Mouse (Mus musculus): ENCODE measurements around the gene Srp54b.
"Not testable (repeated sequence)": the region's sequence is repeated elsewhere in the genome, so short reads cannot be mapped to it uniquely, and the experiment has no call there.

The Srp54b gene

GRCm38 (mm10) chr12:55154559-55155448 lies at the start of gene Srp54b:
Srp54b (plus strand) TSS chr12:55155104.
- DNase-seq (ENCODE audit: low read depth in 2 of 2, low spot score in 2 of 2) = not testable (repeated sequence)

- DNase-seq (ENCODE audit: low read depth in 2 of 2, low spot score in 2 of 2) = not testable (repeated sequence)
Measured at GRCm38 (mm10) chr12:55112616-55113015, 42.3 kb upstream of the Srp54b start.

GRCm38 (mm10) chr12:55124242-55124641 lies 30.7 kb upstream of the Srp54b start, which contains the start of gene Fam177a:
Fam177a (plus strand) TSS chr12:55124469.
- DNase-seq (ENCODE audit: low read depth in 2 of 2, low spot score in 2 of 2) = not testable (repeated sequence)

GRCm38 (mm10) chr12:55124731-55125130 lies 30.2 kb upstream of the Srp54b start:
- not testable (repeated sequence) for DNase-seq (ENCODE audit: low read depth in 2 of 2, low spot score in 2 of 2)

GRCm38 (mm10) chr12:55135540-55135939 lies 19.4 kb upstream of the Srp54b start:
- DNase-seq (ENCODE audit: low read depth in 2 of 2, low spot score in 2 of 2) = not testable (repeated sequence)

- DNase-seq (ENCODE audit: low read depth in 2 of 2, low spot score in 2 of 2) = not testable (repeated sequence)
Measured at GRCm38 (mm10) chr12:55137859-55138258, 17.0 kb upstream of the Srp54b start.

GRCm38 (mm10) chr12:55155449-55155783 lies 512 bp downstream of the Srp54b start:
- not testable (repeated sequence) for DNase-seq (ENCODE audit: low read depth in 2 of 2, low spot score in 2 of 2)

- DNase-seq (ENCODE audit: low read depth in 2 of 2, low spot score in 2 of 2) = not testable (repeated sequence)
Measured at GRCm38 (mm10) chr12:55167034-55167557, 12.2 kb downstream of the Srp54b start.

GRCm38 (mm10) chr12:55187686-55188085 lies 32.8 kb downstream of the Srp54b start:
- not testable (repeated sequence) for DNase-seq (ENCODE audit: low read depth in 2 of 2, low spot score in 2 of 2)

GRCm38 (mm10) chr12:55189127-55189526 lies 34.2 kb downstream of the Srp54b start:
- DNase-seq (ENCODE audit: low read depth in 2 of 2, low spot score in 2 of 2) = not testable (repeated sequence)

GRCm38 (mm10) chr12:55199306-55199705 lies 44.4 kb downstream of the Srp54b start, which contains the start of gene 1700047I17Rik2:
1700047I17Rik2 (plus strand) TSS chr12:55199592.
- not testable (repeated sequence) for DNase-seq (ENCODE audit: low read depth in 2 of 2, low spot score in 2 of 2)

GRCm38 (mm10) chr12:55199799-55200198 lies 44.9 kb downstream of the Srp54b start:
- DNase-seq (ENCODE audit: low read depth in 2 of 2, low spot score in 2 of 2) = not testable (repeated sequence)

- DNase-seq (ENCODE audit: low read depth in 2 of 2, low spot score in 2 of 2) = not testable (repeated sequence)
Measured at GRCm38 (mm10) chr12:55212944-55213343, 58.0 kb downstream of the Srp54b start.

- DNase-seq (ENCODE audit: low read depth in 2 of 2, low spot score in 2 of 2) = not testable (repeated sequence)
Measured at GRCm38 (mm10) chr12:55229626-55230519, 75.0 kb downstream of the Srp54b start, which contains the start of gene Srp54c. Srp54c (plus strand) TSS chr12:55230168.

- DNase-seq (ENCODE audit: low read depth in 2 of 2, low spot score in 2 of 2) = peak in 1 of 2 experiments; percentile 4
Measured at GRCm38 (mm10) chr12:55230520-55230861, 75.6 kb downstream of the Srp54b start.
